Mouse (Mus musculus) liver, postnatal 0 days (tissue): ENCODE results near the gene Ttc21a. TPM values are rescaled to one million over a fixed set of nuclear protein-coding genes. Genes with fewer than 3 reads are reported as not detected.
A peak's percentile ranks its signal among the peaks of the same experiment; 100 is the strongest.

Experiments
- ATAC-seq: fragments of 200-750 bp; cut with Nextera tagmentation; 2 replicates; pipeline ENCODE4 v1.8.0; 2017; ENCODE audit warnings: mild to moderate bottlenecking, moderate library complexity
- DNase-seq: peaks from one replicate; pipeline ENCODE4 v3.0.0-alpha.2; 2016
- H3K27ac ChIP-seq: fragments of 300-500 bp; sonication (generic); 2 replicates; pipeline ENCODE4 v1.5.1; 2014; ENCODE audit warnings: antibody characterized with exemption, moderate library complexity, mild to moderate bottlenecking, low read depth
- H3K27me3 ChIP-seq: fragments of 300-500 bp; sonication (generic); 2 replicates; pipeline ENCODE4 v1.6.1; 2014; ENCODE audit warnings: low read length, control low read depth, mixed read lengths; ENCODE audit not compliant: insufficient read depth
- H3K36me3 ChIP-seq: fragments of 300-500 bp; sonication (generic); replicated peaks from 2 replicates; pipeline ENCODE4 v1.6.1; 2014; ENCODE audit warnings: mild to moderate bottlenecking, control low read depth, low read length, moderate library complexity, mixed read lengths; ENCODE audit not compliant: insufficient read depth
- H3K4me1 ChIP-seq: fragments of 300-500 bp; sonication (generic); 2 replicates; pipeline ENCODE4 v1.6.1; 2014; ENCODE audit warnings: antibody characterized with exemption, mild to moderate bottlenecking, control low read depth; ENCODE audit not compliant: insufficient read depth
- H3K4me2 ChIP-seq: fragments of 300-500 bp; sonication (generic); 2 replicates; pipeline ENCODE4 v1.6.1; 2014; ENCODE audit warnings: low read depth, mild to moderate bottlenecking, low read length, moderate library complexity, mixed read lengths
- H3K4me3 ChIP-seq: fragments of 300-500 bp; sonication (generic); 2 replicates; pipeline ENCODE4 v1.5.1; 2014; ENCODE audit warnings: low read depth, low read length
- H3K9ac ChIP-seq: fragments of 300-500 bp; sonication (generic); replicated peaks from 2 replicates; pipeline ENCODE4 v1.6.1; 2014; ENCODE audit warnings: mild to moderate bottlenecking, moderate library complexity
- H3K9me3 ChIP-seq: fragments of 300-500 bp; sonication (generic); 2 replicates; pipeline ENCODE4 v1.6.1; 2016; ENCODE audit warnings: mild to moderate bottlenecking, control low read depth, low read length, mixed read lengths
- CTCF ChIP-seq: sonication (generic); IDR thresholded peaks from 2 replicates; pipeline ENCODE4 v1.5.1; 2016; ENCODE audit warnings: antibody characterized with exemption, low read depth
- EP300 ChIP-seq: IDR thresholded peaks from 2 replicates; pipeline ENCODE4 v1.6.1; 2016; ENCODE audit warnings: antibody characterized with exemption, low read depth, mild to moderate bottlenecking
- WGBS: fragments of 180-500 bp; shearing (Covaris S2); extraction: QIAGEN DNeasy Blood & Tissue Kit; methylation state at CpG from one replicate; pipeline ENCODE4 v1.1.7; 2014; ENCODE audit not compliant: insufficient replicate concordance; 5-methylcytosine and 5-hydroxymethylcytosine counted together
- polyA plus RNA-seq: library from polyadenylated mRNA; unstranded; fragments of >200 nt; fragmentation: Nextera tagmentation; extraction: Ambion mirVana; gene quantifications from 2 replicates; pipeline ENCODE4 v1.2.1, GENCODE M21; 2015

The Ttc21a gene
- polyA plus RNA-seq, 1 experiment from 2014 or later, result 0.22 TPM

DNA sequence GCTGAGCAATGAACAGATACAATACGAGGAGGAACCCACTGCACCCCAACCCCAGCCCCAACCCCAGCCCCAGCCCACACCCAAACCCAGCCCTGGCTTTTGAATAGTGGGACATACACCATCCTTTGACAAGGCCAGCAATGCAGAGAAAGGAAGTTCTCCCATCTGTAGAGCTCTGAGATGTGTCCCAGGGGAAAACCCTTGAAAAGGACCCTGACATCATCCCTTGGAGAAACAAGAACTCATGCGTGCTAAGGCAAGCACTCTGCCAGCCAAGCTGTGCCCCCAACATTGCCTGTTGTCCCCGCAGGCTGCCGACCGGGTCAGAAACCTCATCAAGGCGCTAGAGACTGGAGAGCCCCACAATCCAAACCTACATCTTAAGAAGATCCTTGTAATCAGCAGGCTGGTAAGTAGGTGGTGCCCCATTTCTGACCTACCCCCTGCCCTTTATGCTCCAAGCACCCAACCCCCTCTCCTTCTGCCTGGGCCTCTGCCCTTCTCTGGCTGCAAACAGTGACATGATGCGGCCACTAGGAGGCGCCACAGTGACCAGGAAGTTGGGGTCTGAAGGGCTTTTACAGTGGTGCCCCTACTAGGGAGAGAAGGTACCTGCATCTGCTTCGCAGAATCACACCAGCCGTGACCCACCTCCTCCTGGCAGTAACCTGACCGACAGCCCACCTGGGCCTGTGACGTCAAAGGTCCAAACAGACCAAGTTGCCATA lies 7.9 kb downstream of the Ttc21a start:
- Histone ChIP-seq H3K4me2 (no peak overlapping the region), H3K4me1 (peaks cover 3% of the 10 kb centered on the region; the same call in 1 of the 2 replicates), H3K4me3 (no peak overlapping the region), H3K27ac (no peak overlapping the region), H3K9me3 (no peaks in the 10 kb centered on the region), H3K36me3 (no peaks in the 10 kb centered on the region), H3K9ac (no peak overlapping the region), H3K27me3 (no peaks in the 10 kb centered on the region)
- no peak for ATAC-seq
- peak; percentile 64 for DNase-seq
- TF ChIP-seq EP300 (no peak), CTCF (peak; percentile 81)
- WGBS, result 71% methylated on average over 12 of the region's 12 CpGs

GRCm38 (mm10) chr9:119948804-119949203 lies 11.4 kb downstream of the Ttc21a start:
- Histone ChIP-seq H3K9ac (no peak overlapping the region), H3K4me2 (no peak overlapping the region), H3K4me1 (no peaks in the 10 kb centered on the region), H3K36me3 (no peaks in the 10 kb centered on the region), H3K4me3 (no peak overlapping the region), H3K27ac (no peak overlapping the region), H3K9me3 (no peaks in the 10 kb centered on the region), H3K27me3 (no peaks in the 10 kb centered on the region)
- TF ChIP-seq EP300 (no peak), CTCF (no peak)
- DNase-seq (no peak), ATAC-seq (no peak)
- WGBS, result 23% methylated on average over 3 of the region's 3 CpGs

DNA sequence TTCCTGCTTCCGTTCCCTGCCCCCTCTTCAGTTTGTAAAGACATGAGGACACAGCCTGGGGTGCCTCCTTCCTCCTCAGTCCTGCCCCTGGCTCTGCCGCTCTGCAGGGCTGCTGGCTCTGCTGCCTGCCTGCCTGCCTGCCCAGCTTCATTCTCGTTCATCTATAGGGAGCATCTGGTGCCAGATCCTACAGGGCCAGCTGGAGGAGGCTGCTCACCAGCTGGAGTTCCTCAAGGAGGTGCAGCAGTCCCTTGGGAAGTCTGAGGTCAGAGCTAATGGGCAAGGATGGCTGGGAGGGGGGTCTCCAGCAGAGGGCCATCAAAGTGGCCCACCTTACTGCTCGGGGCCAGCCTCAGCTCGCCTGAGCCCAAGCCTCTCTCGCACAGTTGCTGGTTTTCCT lies 13.0 kb downstream of the Ttc21a start:
- H3K9ac ChIP-seq, result no peak overlapping the region
- TF ChIP-seq CTCF (no peak), EP300 (no peak)
- no peaks in the 10 kb centered on the region for H3K4me1 ChIP-seq
- no peak overlapping the region for H3K4me3 ChIP-seq
- DNase-seq (no peak), ATAC-seq (no peak)
- no peak overlapping the region for H3K4me2 ChIP-seq
- WGBS, result 61% methylated on average over 6 of the region's 6 CpGs
- no peaks in the 10 kb centered on the region for H3K36me3 ChIP-seq
- H3K9me3 ChIP-seq, result no peaks in the 10 kb centered on the region
- no peak overlapping the region for H3K27ac ChIP-seq
- no peaks in the 10 kb centered on the region for H3K27me3 ChIP-seq

- no peaks in the 10 kb centered on the region for H3K36me3 ChIP-seq
- ATAC-seq, result no peak
- TF ChIP-seq CTCF (no peak), EP300 (no peak)
- H3K4me2 ChIP-seq, result no peak overlapping the region
- no peak for DNase-seq
- no peaks in the 10 kb centered on the region for H3K4me1 ChIP-seq
- H3K4me3 ChIP-seq, result no peak overlapping the region
- no peak overlapping the region for H3K27ac ChIP-seq
- no peaks in the 10 kb centered on the region for H3K27me3 ChIP-seq
- H3K9me3 ChIP-seq, result no peaks in the 10 kb centered on the region
- no peak overlapping the region for H3K9ac ChIP-seq
- 77% methylated on average over 9 of the region's 9 CpGs for whole genome bisulfite sequencing
Measured at GRCm38 (mm10) chr9:119951388-119951787, 14.0 kb downstream of the Ttc21a start.

DNA sequence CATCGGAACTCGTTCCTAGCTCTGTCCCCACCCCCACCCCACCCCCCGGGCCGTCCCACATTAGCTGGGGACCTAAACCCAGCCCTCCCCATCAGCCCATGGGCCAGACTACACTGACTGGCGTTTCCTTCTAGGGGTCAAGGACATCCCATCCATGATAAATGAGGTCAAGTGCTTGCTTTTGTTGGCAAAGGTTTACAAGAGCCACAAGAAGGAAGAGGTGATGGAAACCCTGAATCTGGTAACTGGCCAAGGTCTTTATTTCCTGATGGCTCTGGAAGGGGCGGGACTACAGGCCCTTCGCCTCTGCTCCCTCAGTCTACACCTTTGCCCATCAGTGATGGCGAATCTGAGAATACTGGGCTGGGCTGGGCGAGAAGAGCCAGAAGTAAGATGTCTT lies 21.4 kb downstream of the Ttc21a start:
- TF ChIP-seq CTCF, result no peak
- TF ChIP-seq EP300, result no peak
- ATAC-seq (no peak), DNase-seq (no peak)
- H3K9ac ChIP-seq, result no peak overlapping the region
- 71% methylated on average over 9 of the region's 9 CpGs for WGBS
- H3K27me3 ChIP-seq, result no peaks in the 10 kb centered on the region
- no peaks in the 10 kb centered on the region for H3K9me3 ChIP-seq
- peaks cover 8% of the 10 kb centered on the region; the same call in 1 of the 2 replicates for H3K4me1 ChIP-seq
- H3K27ac ChIP-seq, result no peak overlapping the region
- H3K36me3 ChIP-seq, result no peaks in the 10 kb centered on the region
- no peak overlapping the region for H3K4me2 ChIP-seq
- no peak overlapping the region for H3K4me3 ChIP-seq

DNA sequence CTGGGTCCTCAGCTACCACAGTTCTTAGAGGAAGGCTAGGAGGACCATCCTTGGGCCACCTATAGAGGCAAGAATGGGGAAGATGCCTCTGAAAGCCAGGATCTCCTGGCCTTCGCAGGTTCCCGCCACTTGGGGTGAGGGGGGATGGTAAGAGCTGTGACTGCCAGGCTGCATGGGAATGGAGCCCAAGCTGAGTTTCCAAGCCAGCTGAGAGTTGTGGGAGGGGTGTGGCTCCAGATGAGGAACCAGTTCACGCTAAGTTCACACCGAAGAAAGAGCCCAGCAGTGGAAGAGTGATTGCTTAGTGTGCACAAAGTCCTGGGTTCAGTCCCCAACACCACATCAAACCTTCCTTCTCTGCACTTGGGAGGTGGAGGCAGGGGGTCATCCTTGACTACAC lies 24.8 kb downstream of the Ttc21a start:
- H3K4me3 ChIP-seq, result no peak overlapping the region
- H3K9me3 ChIP-seq, result no peaks in the 10 kb centered on the region
- no peak overlapping the region for H3K9ac ChIP-seq
- TF ChIP-seq EP300 (no peak), CTCF (no peak)
- DNase-seq, result no peak
- peaks cover 15% of the 10 kb centered on the region for H3K4me1 ChIP-seq
- H3K36me3 ChIP-seq, result no peaks in the 10 kb centered on the region
- ATAC-seq, result no peak
- no peak overlapping the region for H3K4me2 ChIP-seq
- 56% methylated on average over 4 of the region's 4 CpGs for WGBS
- no peaks in the 10 kb centered on the region for H3K27me3 ChIP-seq
- H3K27ac ChIP-seq, result no peak overlapping the region
